Mouse (Mus musculus) brain, embryonic 14.5 days (tissue): Measurements from ENCODE around the gene Inhbe.

Source experiments
- CTCF ChIP-seq: fragments of 200-500 bp; IDR thresholded peaks from 2 replicates; pipeline ENCODE4 v1.5.1; 2012; ENCODE audit warnings: inconsistent platforms, mild to moderate bottlenecking, moderate library complexity, borderline replicate concordance; ENCODE audit not compliant: insufficient read depth, insufficient read length; ENCODE audit errors: extremely low read depth
- POLR2A ChIP-seq: fragments of 200-500 bp; IDR thresholded peaks from 2 replicates; pipeline ENCODE4 v1.6.1; 2012; ENCODE audit warnings: mild to moderate bottlenecking, inconsistent platforms, borderline replicate concordance; ENCODE audit not compliant: poor library complexity, insufficient read depth, insufficient read length, severe bottlenecking; ENCODE audit errors: extremely low read depth

- no peak for TF ChIP-seq CTCF
- TF ChIP-seq POLR2A: no peak
Measured at GRCm38 (mm10) chr10:127330212-127330611, 24.0 kb downstream of the Inhbe start.
